16 mouse cellular contexts compared by ENCODE assay signal in the genomic region with DNA sequence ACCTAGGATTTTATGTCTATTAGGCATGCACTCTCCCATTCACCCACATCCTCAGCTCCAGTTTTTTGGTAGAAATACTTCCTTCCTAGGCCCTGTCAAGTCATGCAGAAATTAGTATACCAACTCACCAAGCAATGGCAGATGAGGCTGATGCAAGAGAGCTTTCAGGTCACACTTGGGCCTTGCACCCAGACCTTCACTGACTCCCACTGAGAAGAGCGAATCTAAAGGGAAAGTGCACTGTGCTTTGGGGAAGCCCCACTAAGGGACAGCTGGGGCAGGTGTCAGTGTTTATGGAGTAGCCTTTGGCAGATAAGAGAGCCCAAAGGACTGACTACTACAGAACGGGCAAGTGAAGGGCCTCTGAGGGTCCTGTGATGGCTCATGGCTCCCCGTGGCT.
DNase-seq lines count a peak whose midpoint lies in the region; TF ChIP-seq lines count a peak whose summit lies in the region.
"Had no signal": no experiment of that assay in that cellular context is flagged by ENCODE, and none has a peak within 500 bp of the region (broad histone marks: within the 10 kb centered on the region; RNA-seq: fewer than 3 reads in every experiment).

No protein-coding gene starts in this region.

- DNase-seq in CH12.LX (ENCODE audit: extremely low read depth), result peak; percentile 62
- no peak for DNase-seq in testis, postnatal 14 days (ENCODE audit: low spot score)
- DNase-seq: adrenal gland, adult 2 months; adrenal gland, adult 8-10 months; adrenal gland, postnatal 10 days; adrenal gland, postnatal 14 days; adrenal gland, postnatal 25 days; adrenal gland, postnatal 36 days; B cell, adult 2 months; cerebellum, adult 11 months; cerebellum, adult 11-12 months; cerebellum, adult 18-20 months; cerebellum, adult 2 months; cerebellum, adult 8-10 months had no signal

- no peak overlapping the region for H3K9ac ChIP-seq in CH12.LX (ENCODE audit: insufficient read depth, low read depth)

- dilution Hi-C loops in CH12.LX (cut with MboI; ENCODE audit: extremely low pct_ligation_motif_present, extremely low pct_unique_long_range_greater_than_20kb, low sequenced_read_pairs), result no loop called here

- in situ Hi-C loops in CH12.LX (cut with MboI; ENCODE audit: low pct_ligation_motif_present, low pct_unique_long_range_greater_than_20kb, low sequenced_read_pairs), result no loop called here

- no peaks in the 10 kb centered on the region for H3K27me3 ChIP-seq in CH12.LX (replicated peaks)
- H3K27me3 ChIP-seq: Patski had no signal

- H3K9me3 ChIP-seq in CH12.LX (replicated peaks; ENCODE audit: low read length), result no peaks in the 10 kb centered on the region
- H3K9me3 ChIP-seq: G1E had no signal

- peak; percentile 19; the same call in 1 of the 2 replicates for TF ChIP-seq EP300 in CH12.LX (IDR thresholded peaks at IDR 0.05; ENCODE audit: low read length)

- no peak overlapping the region for H3K4me2 ChIP-seq in CH12.LX (ENCODE audit: insufficient read depth, low read depth, poor library complexity, severe bottlenecking)

- H3K4me3 ChIP-seq in CH12.LX (replicated peaks in 1 of 3; ENCODE audit: low read depth in 2 of 3, low read length in 2 of 3, poor library complexity in 1 of 3), result no peak overlapping the region

- H3K4me1 ChIP-seq in CH12.LX (ENCODE audit: control insufficient read depth in 1 of 2, insufficient read depth in 2 of 2), result peaks cover 8 to 33% of the 10 kb centered on the region in 2 experiments

- H3K36me3 ChIP-seq in CH12.LX (replicated peaks in 1 of 2; ENCODE audit: control insufficient read depth in 1 of 2, insufficient read depth in 1 of 2, low read length in 1 of 2), result no peaks in the 10 kb centered on the region
- H3K36me3 ChIP-seq: G1E had no signal

- TF ChIP-seq RAD21 in CH12.LX (IDR thresholded peaks at IDR 0.05; ENCODE audit: low read depth, low read length), result no peak

- TF ChIP-seq POLR2A in CH12.LX (IDR thresholded peaks at IDR 0.05; ENCODE audit: low read depth, low read length), result no peak

- H3K27ac ChIP-seq in CH12.LX (ENCODE audit: insufficient read depth, low read depth), result no peak overlapping the region

- TF ChIP-seq CTCF in CH12.LX (conservative IDR thresholded peaks at IDR 0.05 in 1 of 2, IDR thresholded peaks at IDR 0.05 in 1 of 2; ENCODE audit: low read depth in 2 of 2, low read length in 2 of 2), result no peak

- no peaks in the 10 kb centered on the region for H3K79me2 ChIP-seq in CH12.LX (replicated peaks; ENCODE audit: control insufficient read depth, extremely low read depth, insufficient read depth, poor library complexity, severe bottlenecking)

TF ChIP-seq in CH12.LX, 34 proteins besides CTCF, POLR2A, EP300 and RAD21:
- TF ChIP-seq TBP (conservative IDR thresholded peaks at IDR 0.05; ENCODE audit: low read depth, low read length), result no peak
- TF ChIP-seq IRF4 (IDR thresholded peaks at IDR 0.05; ENCODE audit: low read depth, low read length), result peak; percentile 39; the same call in 1 of the 2 replicates
- TF ChIP-seq HCFC1 (IDR thresholded peaks at IDR 0.05; ENCODE audit: low read depth, low read length), result no peak
- no peak for TF ChIP-seq SMC3 (IDR thresholded peaks at IDR 0.05; ENCODE audit: low read depth, low read length)
- TF ChIP-seq ETS1 (conservative IDR thresholded peaks at IDR 0.05; ENCODE audit: low read depth, low read length), result peak; percentile 30; the same call in 1 of the 2 replicates
- no peak for TF ChIP-seq NELFE (IDR thresholded peaks at IDR 0.05; ENCODE audit: low read depth, low read length)
- TF ChIP-seq JUN (IDR thresholded peaks at IDR 0.05; ENCODE audit: insufficient read depth, low read depth, low read length), result no peak
- no peak for TF ChIP-seq ZC3H11A (IDR thresholded peaks at IDR 0.05; ENCODE audit: low read depth, low read length)
- no peak for TF ChIP-seq ZKSCAN1 (IDR thresholded peaks at IDR 0.05; ENCODE audit: borderline replicate concordance, low read depth, low read length)
- TF ChIP-seq TCF12 (IDR thresholded peaks at IDR 0.05; ENCODE audit: low read depth, low read length), result peak; percentile 86
- no peak for TF ChIP-seq MAX (IDR thresholded peaks at IDR 0.05; ENCODE audit: low read length)
- TF ChIP-seq JUND (conservative IDR thresholded peaks at IDR 0.05; ENCODE audit: low read depth, low read length), result no peak
- no peak for TF ChIP-seq MEF2A (IDR thresholded peaks at IDR 0.05; ENCODE audit: borderline replicate concordance, low read depth, low read length)
- no peak for TF ChIP-seq MAZ (IDR thresholded peaks at IDR 0.05; ENCODE audit: low read depth, low read length)
- TF ChIP-seq USF2 (conservative IDR thresholded peaks at IDR 0.05; ENCODE audit: low read depth, low read length), result no peak
- TF ChIP-seq UBTF (IDR thresholded peaks at IDR 0.05; ENCODE audit: low read depth, low read length), result no peak
- no peak for TF ChIP-seq ZMIZ1 (IDR thresholded peaks at IDR 0.05; ENCODE audit: low read depth, low read length)
- no peak for TF ChIP-seq ZNF384 (IDR thresholded peaks at IDR 0.05; ENCODE audit: low read depth, low read length)
- TF ChIP-seq BHLHE40 (IDR thresholded peaks at IDR 0.05; ENCODE audit: low read depth, low read length), result peak; percentile 76
